Mouse (Mus musculus) liver, adult 2 months (tissue): ENCODE results near the gene Usp47.

Source experiments
- CTCF ChIP-seq: fragments of 200-500 bp; IDR thresholded peaks from 2 replicates; pipeline ENCODE4 v1.5.1; 2011; ENCODE audit warnings: low read depth, low read length, control low read depth
- POLR2A ChIP-seq: fragments of 200-500 bp; IDR thresholded peaks from 2 replicates; pipeline ENCODE4 v1.6.1; 2011; ENCODE audit warnings: low read length, control low read depth; ENCODE audit not compliant: insufficient read depth; ENCODE audit errors: extremely low read depth

- no peak for TF ChIP-seq CTCF
- TF ChIP-seq POLR2A, result no peak
These were observed 23.1 kb upstream of the Usp47 start for GRCm38 (mm10) chr7:112000166-112000565.
